Mouse (Mus musculus) hindbrain, embryonic 13.5 days (tissue): ENCODE measurements around the gene Ppp1r9b. TPM values are rescaled to one million over a fixed set of nuclear protein-coding genes. Genes with fewer than 3 reads are reported as not detected.

Experiments
- ATAC-seq: fragments of 200-750 bp; cut with Nextera tagmentation; 2 replicates; pipeline ENCODE4 v1.8.0; 2017; ENCODE audit warnings: moderate TSS enrichment; ENCODE audit not compliant: low FRiP score
- H3K27ac ChIP-seq: fragments of 300-500 bp; sonication (generic); 2 replicates; pipeline ENCODE4 v1.5.1; 2015; ENCODE audit warnings: inconsistent platforms, mild to moderate bottlenecking, moderate library complexity
- H3K27me3 ChIP-seq: fragments of 300-500 bp; sonication (generic); 2 replicates; pipeline ENCODE4 v1.6.1; 2015; ENCODE audit warnings: mild to moderate bottlenecking, inconsistent platforms
- H3K36me3 ChIP-seq: fragments of 300-500 bp; sonication (generic); 2 replicates; pipeline ENCODE4 v1.6.1; 2015; ENCODE audit warnings: mild to moderate bottlenecking, inconsistent platforms
- H3K4me1 ChIP-seq: fragments of 300-500 bp; sonication (generic); replicated peaks from 2 replicates; pipeline ENCODE4 v1.6.1; 2015; ENCODE audit warnings: inconsistent platforms
- H3K4me2 ChIP-seq: fragments of 300-500 bp; sonication (generic); 2 replicates; pipeline ENCODE4 v1.6.1; 2015; ENCODE audit warnings: inconsistent platforms, mild to moderate bottlenecking, moderate library complexity
- H3K4me3 ChIP-seq: fragments of 300-500 bp; sonication (generic); 2 replicates; pipeline ENCODE4 v1.5.1; 2015; ENCODE audit warnings: mild to moderate bottlenecking, inconsistent platforms
- H3K9ac ChIP-seq: fragments of 300-500 bp; sonication (generic); 2 replicates; pipeline ENCODE4 v1.6.1; 2015; ENCODE audit warnings: mild to moderate bottlenecking, inconsistent platforms
- H3K9me3 ChIP-seq: fragments of 300-500 bp; sonication (generic); 2 replicates; pipeline ENCODE4 v1.6.1; 2016; ENCODE audit warnings: inconsistent platforms
- WGBS: fragments of 180-500 bp; shearing (Covaris S2); methylation state at CpG from one replicate; pipeline ENCODE4 v1.1.7; 2015; 5-methylcytosine and 5-hydroxymethylcytosine counted together
- polyA plus RNA-seq: library from polyadenylated mRNA; unstranded; fragments of >200 nt; fragmentation: Nextera tagmentation; extraction: Ambion mirVana; gene quantifications from 2 replicates; pipeline ENCODE4 v1.2.1, GENCODE M21; 2015

Gene Ppp1r9b
- polyA plus RNA-seq, 1 experiment from 2014 or later = 17.3 TPM

- no peaks in the 10 kb centered on the region for H3K27me3 ChIP-seq
- H3K4me2 ChIP-seq = peak overlapping the region; percentile 92
- 50% methylated on average over 3 of the region's 3 CpGs for WGBS
- H3K9me3 ChIP-seq = no peaks in the 10 kb centered on the region
- H3K27ac ChIP-seq = peak overlapping the region; percentile 74
- peaks cover 77% of the 10 kb centered on the region for H3K4me1 ChIP-seq
- no peak for ATAC-seq
- H3K4me3 ChIP-seq = peak overlapping the region; percentile 94
- H3K9ac ChIP-seq = peak overlapping the region; percentile 99
- H3K36me3 ChIP-seq = peaks cover 29% of the 10 kb centered on the region
These were observed 21.2 kb downstream of the Ppp1r9b start for GRCm38 (mm10) chr11:95012075-95012474.

- 31% methylated on average over 3 of the region's 3 CpGs for WGBS
- Histone ChIP-seq H3K36me3 (peaks cover 33% of the 10 kb centered on the region), H3K9ac (peak overlapping the region; percentile 99), H3K27ac (peak overlapping the region; percentile 74), H3K4me3 (peak overlapping the region; percentile 94), H3K4me2 (peak overlapping the region; percentile 92), H3K27me3 (no peaks in the 10 kb centered on the region), H3K9me3 (no peaks in the 10 kb centered on the region), H3K4me1 (peaks cover 77% of the 10 kb centered on the region)
- no peak for ATAC-seq
These were observed 21.7 kb downstream of the Ppp1r9b start for GRCm38 (mm10) chr11:95012487-95012886.

GRCm38 (mm10) chr11:95015484-95015883 lies 24.6 kb downstream of the Ppp1r9b start:
- no peak for ATAC-seq
- no peak overlapping the region for H3K27ac ChIP-seq
- no peak overlapping the region for H3K4me2 ChIP-seq
- 71% methylated on average over 3 of the region's 3 CpGs for WGBS
- peaks cover 61% of the 10 kb centered on the region for H3K36me3 ChIP-seq
- H3K4me3 ChIP-seq = no peak overlapping the region
- no peaks in the 10 kb centered on the region for H3K9me3 ChIP-seq
- peaks cover 68% of the 10 kb centered on the region for H3K4me1 ChIP-seq
- H3K9ac ChIP-seq = peak overlapping the region; percentile 49
- no peaks in the 10 kb centered on the region for H3K27me3 ChIP-seq

- WGBS = 79% methylated on average over 10 of the region's 10 CpGs
- Histone ChIP-seq H3K4me3 (no peak overlapping the region), H3K4me2 (no peak overlapping the region), H3K4me1 (peaks cover 16% of the 10 kb centered on the region), H3K27ac (no peak overlapping the region), H3K36me3 (peaks cover 89% of the 10 kb centered on the region), H3K27me3 (no peaks in the 10 kb centered on the region), H3K9ac (no peak overlapping the region), H3K9me3 (no peaks in the 10 kb centered on the region)
- no peak for ATAC-seq
These were observed 31.6 kb downstream of the Ppp1r9b start for GRCm38 (mm10) chr11:95022237-95022992.

- no peak for ATAC-seq
- Histone ChIP-seq H3K27ac (no peak overlapping the region), H3K36me3 (peaks cover 80% of the 10 kb centered on the region), H3K9me3 (no peaks in the 10 kb centered on the region), H3K4me1 (peaks cover 24% of the 10 kb centered on the region), H3K4me2 (no peak overlapping the region), H3K4me3 (no peak overlapping the region), H3K27me3 (no peaks in the 10 kb centered on the region), H3K9ac (no peak overlapping the region)
- 95% methylated on average over 9 of the region's 9 CpGs for WGBS
These were observed 32.6 kb downstream of the Ppp1r9b start for GRCm38 (mm10) chr11:95023481-95023880.

- Histone ChIP-seq H3K36me3 (peaks cover 68% of the 10 kb centered on the region), H3K27ac (peak overlapping the region; percentile 48; the same call in 1 of the 2 replicates), H3K4me3 (no peak overlapping the region), H3K9ac (no peak overlapping the region), H3K4me1 (peaks cover 24% of the 10 kb centered on the region), H3K27me3 (no peaks in the 10 kb centered on the region), H3K4me2 (no peak overlapping the region), H3K9me3 (no peaks in the 10 kb centered on the region)
- ATAC-seq = no peak
- 59% methylated on average over 29 of the region's 29 CpGs for WGBS
These were observed 33.8 kb downstream of the Ppp1r9b start for GRCm38 (mm10) chr11:95024439-95025184.

GRCm38 (mm10) chr11:95025227-95026012 lies 34.6 kb downstream of the Ppp1r9b start:
- Histone ChIP-seq H3K9me3 (no peaks in the 10 kb centered on the region), H3K27me3 (no peaks in the 10 kb centered on the region), H3K27ac (peak overlapping the region; percentile 12; the same call in 1 of the 2 replicates), H3K36me3 (peaks cover 60% of the 10 kb centered on the region), H3K4me2 (no peak overlapping the region), H3K4me3 (no peak overlapping the region), H3K9ac (no peak overlapping the region), H3K4me1 (peaks cover 19% of the 10 kb centered on the region)
- no peak for ATAC-seq
- 88% methylated on average over 11 of the region's 11 CpGs for WGBS

GRCm38 (mm10) chr11:95026090-95026542 lies 35.3 kb downstream of the Ppp1r9b start:
- Histone ChIP-seq H3K9ac (no peak overlapping the region), H3K4me2 (no peak overlapping the region), H3K4me3 (no peak overlapping the region), H3K27me3 (no peaks in the 10 kb centered on the region), H3K36me3 (peaks cover 53% of the 10 kb centered on the region), H3K9me3 (no peaks in the 10 kb centered on the region), H3K4me1 (peaks cover 19% of the 10 kb centered on the region), H3K27ac (no peak overlapping the region)
- peak; percentile 19; the same call in 1 of the 2 replicates for ATAC-seq
- 76% methylated on average over 6 of the region's 6 CpGs for WGBS

GRCm38 (mm10) chr11:95026849-95027248 lies 36.0 kb downstream of the Ppp1r9b start:
- H3K36me3 ChIP-seq = peaks cover 50% of the 10 kb centered on the region
- H3K27ac ChIP-seq = 0 out of 2 replicates have a peak overlapping the region, but pooled peaks have one; percentile 6
- H3K4me1 ChIP-seq = peaks cover 19% of the 10 kb centered on the region
- no peak overlapping the region for H3K4me3 ChIP-seq
- no peak overlapping the region for H3K9ac ChIP-seq
- no peak overlapping the region for H3K4me2 ChIP-seq
- no peak for ATAC-seq
- H3K27me3 ChIP-seq = no peaks in the 10 kb centered on the region
- H3K9me3 ChIP-seq = no peaks in the 10 kb centered on the region
- 83% methylated on average over 6 of the region's 6 CpGs for WGBS

GRCm38 (mm10) chr11:95027850-95028470 lies 37.1 kb downstream of the Ppp1r9b start:
- ATAC-seq = no peak
- Histone ChIP-seq H3K27me3 (no peaks in the 10 kb centered on the region), H3K4me1 (peaks cover 19% of the 10 kb centered on the region), H3K27ac (peak overlapping the region; percentile 60), H3K9ac (peak overlapping the region; percentile 43), H3K36me3 (peaks cover 38% of the 10 kb centered on the region), H3K9me3 (no peaks in the 10 kb centered on the region), H3K4me2 (no peak overlapping the region), H3K4me3 (no peak overlapping the region)
- WGBS = 32% methylated on average over 13 of the region's 13 CpGs

GRCm38 (mm10) chr11:95032945-95033344 lies 42.1 kb downstream of the Ppp1r9b start:
- Histone ChIP-seq H3K4me2 (no peak overlapping the region), H3K9ac (no peak overlapping the region), H3K27me3 (no peaks in the 10 kb centered on the region), H3K4me1 (peaks cover 8% of the 10 kb centered on the region), H3K27ac (no peak overlapping the region), H3K36me3 (peaks cover 3% of the 10 kb centered on the region; the same call in 1 of the 2 replicates), H3K4me3 (no peak overlapping the region), H3K9me3 (no peaks in the 10 kb centered on the region)
- WGBS = 35% methylated on average over 6 of the region's 6 CpGs
- ATAC-seq = no peak
